Mouse (Mus musculus) MEL (cell line): ENCODE measurements around the gene Hmga1. TPM values are rescaled to one million over a fixed set of nuclear protein-coding genes. Genes with fewer than 3 reads are reported as not detected.

Source experiments
- DNase-seq: peaks from one replicate; pipeline ENCODE4 v3.0.0; 2011; ENCODE audit warnings: low read depth, low spot score
- H3K27ac ChIP-seq: 2 replicates; pipeline ENCODE4 v1.5.1; 2012; ENCODE audit warnings: low read depth, mild to moderate bottlenecking, control low read depth, low read length, moderate library complexity; ENCODE audit not compliant: control insufficient read depth
- H3K27me3 ChIP-seq, 2 experiments: fragments of 150-350 bp in 1 of 2; sonication (generic) in 1 of 2; 2 replicates each; pipeline ENCODE4 v1.6.1; 2012; ENCODE audit warnings: low read length in 2 of 2, mild to moderate bottlenecking in 2 of 2, improper control_type of control experiment in 1 of 2, moderate library complexity in 1 of 2; ENCODE audit not compliant: insufficient read depth in 2 of 2, control insufficient read depth in 1 of 2
- H3K36me3 ChIP-seq, 2 experiments: 2 replicates each; pipeline ENCODE4 v1.6.1; 2012 to 2014; ENCODE audit warnings: low read length in 2 of 2, improper control_type of control experiment in 1 of 2, inconsistent platforms in 1 of 2, mild to moderate bottlenecking in 1 of 2; ENCODE audit not compliant: insufficient read depth in 2 of 2, control insufficient read depth in 1 of 2
- H3K4me1 ChIP-seq, 2 experiments: fragments of 150-350 bp in 1 of 2; sonication (generic) in 1 of 2; 2 replicates each; pipeline ENCODE4 v1.6.1; 2012; ENCODE audit warnings: low read length in 2 of 2, improper control_type of control experiment in 1 of 2, mild to moderate bottlenecking in 1 of 2; ENCODE audit not compliant: insufficient read depth in 2 of 2, control insufficient read depth in 1 of 2
- H3K4me3 ChIP-seq, 2 experiments: fragments of 150-350 bp in 1 of 2; sonication (generic) in 1 of 2; 2 replicates each; pipeline ENCODE4 v1.5.1; 2012; ENCODE audit warnings: low read depth in 2 of 2, low read length in 2 of 2, mild to moderate bottlenecking in 2 of 2, moderate library complexity in 2 of 2, control low read depth in 1 of 2, improper control_type of control experiment in 1 of 2; ENCODE audit not compliant: control insufficient read depth in 1 of 2, insufficient read depth in 1 of 2
- H3K79me2 ChIP-seq: 2 replicates; pipeline ENCODE4 v1.6.1; 2012; ENCODE audit warnings: mild to moderate bottlenecking, low read length, moderate library complexity; ENCODE audit not compliant: control insufficient read depth, poor library complexity, insufficient read depth
- H3K9ac ChIP-seq: 2 replicates; pipeline ENCODE4 v1.6.1; 2012; ENCODE audit warnings: low read depth, mild to moderate bottlenecking, control low read depth, low read length, moderate library complexity; ENCODE audit not compliant: control insufficient read depth, poor library complexity, severe bottlenecking
- H3K9me3 ChIP-seq: fragments of 150-350 bp; sonication (generic); replicated peaks from 2 replicates; pipeline ENCODE4 v1.6.1; 2012; ENCODE audit warnings: mild to moderate bottlenecking, low read length, improper control_type of control experiment, moderate library complexity; ENCODE audit not compliant: insufficient read depth
- BHLHE40 ChIP-seq: IDR thresholded peaks from 2 replicates; pipeline ENCODE4 v1.6.1; 2012; ENCODE audit warnings: low read depth, mild to moderate bottlenecking, inconsistent platforms, low read length, improper control_type of control experiment, borderline replicate concordance
- CHD2 ChIP-seq: IDR thresholded peaks from 2 replicates; pipeline ENCODE4 v1.6.1; 2011; ENCODE audit warnings: low read length, improper control_type of control experiment
- E2F4 ChIP-seq: IDR thresholded peaks from 2 replicates; pipeline ENCODE4 v1.6.1; 2011; ENCODE audit warnings: low read depth, low read length, improper control_type of control experiment, borderline replicate concordance
- ETS1 ChIP-seq: IDR thresholded peaks from 2 replicates; pipeline ENCODE4 v1.6.1; 2012; ENCODE audit warnings: low read depth, mild to moderate bottlenecking, inconsistent platforms, low read length, improper control_type of control experiment, moderate library complexity
- JUND ChIP-seq: IDR thresholded peaks from 2 replicates; pipeline ENCODE4 v1.6.1; 2011; ENCODE audit warnings: low read depth, mild to moderate bottlenecking, improper control_type of control experiment, low read length
- KAT2A ChIP-seq: conservative IDR thresholded peaks from 2 replicates; pipeline ENCODE4 v1.6.1; 2012; ENCODE audit warnings: low read depth, low read length, improper control_type of control experiment, inconsistent platforms
- MEF2A ChIP-seq: IDR thresholded peaks from 2 replicates; pipeline ENCODE4 v1.6.1; 2014; ENCODE audit warnings: low read depth, mild to moderate bottlenecking, inconsistent platforms, low read length, improper control_type of control experiment; ENCODE audit not compliant: poor library complexity, insufficient replicate concordance, severe bottlenecking; ENCODE audit errors: extremely low read depth
- MYB ChIP-seq: IDR thresholded peaks from 2 replicates; pipeline ENCODE4 v1.6.1; 2011; ENCODE audit warnings: mild to moderate bottlenecking, low read depth, low read length, improper control_type of control experiment
- NELFE ChIP-seq: IDR thresholded peaks from 2 replicates; pipeline ENCODE4 v1.6.1; 2011; ENCODE audit warnings: low read depth, low read length, improper control_type of control experiment
- NRF1 ChIP-seq: IDR thresholded peaks from 2 replicates; pipeline ENCODE4 v1.6.1; 2014; ENCODE audit warnings: low read depth, mild to moderate bottlenecking, inconsistent platforms, low read length, improper control_type of control experiment, moderate library complexity; ENCODE audit not compliant: poor library complexity, insufficient read depth, severe bottlenecking
- POLR2A ChIP-seq, 2 experiments: IDR thresholded peaks; 2 replicates each; pipeline ENCODE4 v1.6.1; 2011 to 2012; ENCODE audit warnings: low read length in 2 of 2, mild to moderate bottlenecking in 2 of 2, control low read depth in 1 of 2, improper control_type of control experiment in 1 of 2, low read depth in 1 of 2, moderate library complexity in 1 of 2; ENCODE audit not compliant: control insufficient read depth in 1 of 2, insufficient read depth in 1 of 2, poor library complexity in 1 of 2
- POLR2AphosphoS2 ChIP-seq: IDR thresholded peaks from 2 replicates; pipeline ENCODE4 v1.6.1; 2011; ENCODE audit warnings: low read length, improper control_type of control experiment
- RAD21 ChIP-seq: IDR thresholded peaks from 2 replicates; pipeline ENCODE4 v1.6.1; 2011; ENCODE audit warnings: mild to moderate bottlenecking, low read depth, low read length, improper control_type of control experiment
- RCOR1 ChIP-seq: IDR thresholded peaks from 2 replicates; pipeline ENCODE4 v1.6.1; 2012; ENCODE audit warnings: low read depth, mild to moderate bottlenecking, inconsistent platforms, low read length, improper control_type of control experiment
- TAL1 ChIP-seq: IDR thresholded peaks from 2 replicates; pipeline ENCODE4 v1.6.1; 2012; ENCODE audit warnings: mild to moderate bottlenecking, inconsistent platforms, low read length, moderate library complexity, mixed read lengths
- TBP ChIP-seq: IDR thresholded peaks from 2 replicates; pipeline ENCODE4 v1.8.0; 2011; ENCODE audit warnings: low read depth, low read length, improper control_type of control experiment
- ZC3H11A ChIP-seq: IDR thresholded peaks from 2 replicates; pipeline ENCODE4 v1.6.1; 2012; ENCODE audit warnings: low read depth, mild to moderate bottlenecking, inconsistent platforms, low read length, improper control_type of control experiment
- ZMIZ1 ChIP-seq: IDR thresholded peaks from 2 replicates; pipeline ENCODE4 v1.6.1; 2012; ENCODE audit warnings: low read depth, mild to moderate bottlenecking, inconsistent platforms, low read length, improper control_type of control experiment, moderate library complexity
- ZNF384 ChIP-seq: IDR thresholded peaks from 2 replicates; pipeline ENCODE4 v1.6.1; 2012; ENCODE audit warnings: low read depth, mild to moderate bottlenecking, inconsistent platforms, low read length, improper control_type of control experiment
- polyA plus RNA-seq, 2 experiments: library from polyadenylated mRNA; stranded (reverse) in 1 of 2; unstranded in 1 of 2; fragments of >175 nt in 1 of 2; fragments of >200 nt in 1 of 2; gene quantifications; 2 replicates each; pipeline versions ENCODE4 v1.2.1 to v1.2.4; 2012; ENCODE audit warnings: low replicate concordance in 2 of 2, low read depth in 1 of 2; ENCODE audit not compliant: insufficient read length in 2 of 2, insufficient read depth in 1 of 2, missing spikeins in 1 of 2
- total RNA-seq: library from RNA; depleted of rRNA; stranded (reverse); fragments of 300-350 nt; gene quantifications from 2 replicates; pipeline ENCODE4 v1.2.3, GENCODE M21; 2012

Hmga1 gene
- total and polyA plus RNA-seq, 3 experiments: 96.0 to 112 TPM; not detected in 1

DNA sequence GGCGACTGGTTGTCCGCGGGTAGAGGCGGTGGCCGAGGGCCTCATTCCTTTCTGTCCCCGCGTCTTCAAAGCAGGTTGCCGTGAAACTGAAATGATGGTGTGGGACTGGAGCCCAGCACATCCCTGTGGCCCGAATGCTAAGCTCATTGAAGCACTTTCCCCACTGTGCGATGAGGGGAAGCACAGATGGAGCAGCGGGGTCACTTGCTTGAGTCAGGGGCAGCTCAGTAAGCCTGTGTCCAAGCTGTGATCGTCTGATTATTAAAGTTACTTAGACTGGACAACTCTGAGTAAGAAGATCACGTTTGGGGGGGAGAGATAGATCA, 9.6 kb downstream of the Hmga1 start:
- peaks cover 4 to 12% of the 10 kb centered on the region in 2 experiments for H3K36me3 ChIP-seq
- peak overlapping the region; percentile 75 to 90 for H3K4me3 ChIP-seq
- H3K27ac ChIP-seq: peak overlapping the region; percentile 4
- H3K4me1 ChIP-seq: peaks cover 2 to 13% of the 10 kb centered on the region in 2 experiments
- TF ChIP-seq POLR2A (IDR thresholded peaks at IDR 0.05; ENCODE audit: control insufficient read depth in 1 of 2, insufficient read depth in 1 of 2, low read depth in 1 of 2, low read length in 2 of 2, poor library complexity in 1 of 2) (peak in 1 of 2 experiments; percentile 75; a peak in 1 of 4 replicates), E2F4 (peak; percentile 21; the same call in 1 of the 2 replicates), TBP (no peak), BHLHE40 (0 out of 2 replicates have a peak, but pooled peaks have one; percentile 16), ZNF384 (no peak), TAL1 (no peak), NELFE (peak; percentile 65; the same call in 1 of the 2 replicates), ETS1 (no peak), MEF2A (no peak), ZMIZ1 (peak; percentile 66; the same call in 1 of the 2 replicates), RCOR1 (no peak), RAD21 (no peak), MYB (no peak), CHD2 (no peak), ZC3H11A (no peak), NRF1 (no peak)
- TF ChIP-seq, all 39 proteins: peak for 5
- Histone ChIP-seq H3K9me3 (no peaks in the 10 kb centered on the region), H3K79me2 (peaks cover 3% of the 10 kb centered on the region), H3K27me3 (no peaks in the 10 kb centered on the region), H3K9ac (peak overlapping the region; percentile 69)
- no peak for DNase-seq

DNA sequence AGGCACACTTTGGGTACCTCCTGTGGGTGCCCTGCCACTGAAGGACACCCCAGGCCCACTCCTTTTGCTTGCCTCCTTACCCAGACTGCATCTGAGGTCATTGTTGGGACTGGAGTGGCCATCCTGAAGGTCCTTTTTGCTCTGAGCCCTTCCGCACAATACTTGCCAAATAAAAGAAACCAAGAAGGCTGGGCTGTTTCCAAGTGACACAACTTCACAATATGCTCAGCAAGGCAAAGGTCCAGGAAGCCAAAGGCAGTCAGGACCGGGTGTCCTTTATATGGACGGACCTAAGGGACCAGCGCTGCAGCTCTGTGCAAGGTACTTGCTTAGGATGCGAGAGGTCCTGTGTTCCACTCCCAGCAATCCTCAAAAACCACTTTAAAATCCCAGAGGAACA, 11.9 kb downstream of the Hmga1 start:
- no peak overlapping the region for H3K9ac ChIP-seq
- no peak for TF ChIP-seq JUND
- no peak for TF ChIP-seq POLR2AphosphoS2
- TF ChIP-seq KAT2A: no peak
- H3K27me3 ChIP-seq: no peaks in the 10 kb centered on the region
- no peak for DNase-seq
- no peaks in the 10 kb centered on the region for H3K9me3 ChIP-seq
- no peak overlapping the region for H3K4me3 ChIP-seq
- H3K36me3 ChIP-seq: peaks cover 0 to 3% of the 10 kb centered on the region in 2 experiments; a peak in 1 of 4 replicates
- H3K27ac ChIP-seq: no peak overlapping the region
- peaks cover 0 to 5% of the 10 kb centered on the region in 2 experiments; a peak in 3 of 4 replicates for H3K4me1 ChIP-seq
- H3K79me2 ChIP-seq: peaks cover 2% of the 10 kb centered on the region; the same call in 1 of the 2 replicates
